Mouse (Mus musculus) left cerebral cortex, postnatal 36 days (tissue): ENCODE data around the gene Olfm3. TPM values are rescaled to one million over a fixed set of nuclear protein-coding genes. Genes with fewer than 3 reads are reported as not detected.

Source experiments
- DNase-seq, 2 experiments: peaks; one replicate each; pipeline ENCODE4 v3.0.0; 2021 to 2022; ENCODE audit warnings: low spot score in 2 of 2, mixed read lengths in 1 of 2
- intact Hi-C: fragments of 180-260 bp; cut with DNase I; formaldehyde crosslinking; loops from one replicate; pipeline ENCODE4 v1.15.1; 2025
- total RNA-seq, 2 experiments: library from RNA; stranded (reverse); gene quantifications; 2 replicates each; pipeline ENCODE4 v1.2.3; 2021

Olfm3 gene
- 10 to 100 TPM; 36.2 to 41.7 TPM for total RNA-seq

DNA sequence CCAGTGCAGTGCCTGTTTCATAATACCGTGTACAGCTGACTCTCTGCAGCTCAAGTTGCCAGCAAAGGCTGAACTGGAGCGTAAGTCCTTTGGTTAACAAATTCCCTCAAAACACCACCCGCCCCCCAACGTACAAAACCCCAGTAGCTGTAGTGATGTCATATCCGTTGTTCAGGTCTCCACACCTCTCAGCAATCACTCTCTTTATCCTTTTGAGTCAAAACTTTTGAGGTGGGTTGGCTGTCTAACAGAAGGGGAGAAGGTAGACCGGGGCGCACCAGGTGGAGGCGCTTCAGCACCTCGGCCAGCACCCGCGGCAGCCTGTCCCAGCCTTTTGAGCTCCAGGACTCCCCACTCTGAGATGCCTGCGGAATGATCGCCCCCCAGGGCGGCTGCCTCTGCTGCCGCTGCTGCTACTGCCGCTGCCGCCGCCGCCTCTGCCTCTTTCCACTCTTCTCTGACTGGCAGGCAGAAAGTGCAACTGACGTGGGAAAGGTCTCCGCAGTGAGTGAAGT, at the start of gene Olfm3:
Olfm3 (plus strand) TSS at position 155 of the 515 bp plus-strand sequence.
- peak; percentile 47 to 63 for DNase-seq
- intact Hi-C loops, result no loop called here

- DNase-seq, result no peak
- intact Hi-C loops, result no loop called here
These were observed 14.1 kb upstream of the Olfm3 start for GRCm38 (mm10) chr3:114889764-114890163.

DNA sequence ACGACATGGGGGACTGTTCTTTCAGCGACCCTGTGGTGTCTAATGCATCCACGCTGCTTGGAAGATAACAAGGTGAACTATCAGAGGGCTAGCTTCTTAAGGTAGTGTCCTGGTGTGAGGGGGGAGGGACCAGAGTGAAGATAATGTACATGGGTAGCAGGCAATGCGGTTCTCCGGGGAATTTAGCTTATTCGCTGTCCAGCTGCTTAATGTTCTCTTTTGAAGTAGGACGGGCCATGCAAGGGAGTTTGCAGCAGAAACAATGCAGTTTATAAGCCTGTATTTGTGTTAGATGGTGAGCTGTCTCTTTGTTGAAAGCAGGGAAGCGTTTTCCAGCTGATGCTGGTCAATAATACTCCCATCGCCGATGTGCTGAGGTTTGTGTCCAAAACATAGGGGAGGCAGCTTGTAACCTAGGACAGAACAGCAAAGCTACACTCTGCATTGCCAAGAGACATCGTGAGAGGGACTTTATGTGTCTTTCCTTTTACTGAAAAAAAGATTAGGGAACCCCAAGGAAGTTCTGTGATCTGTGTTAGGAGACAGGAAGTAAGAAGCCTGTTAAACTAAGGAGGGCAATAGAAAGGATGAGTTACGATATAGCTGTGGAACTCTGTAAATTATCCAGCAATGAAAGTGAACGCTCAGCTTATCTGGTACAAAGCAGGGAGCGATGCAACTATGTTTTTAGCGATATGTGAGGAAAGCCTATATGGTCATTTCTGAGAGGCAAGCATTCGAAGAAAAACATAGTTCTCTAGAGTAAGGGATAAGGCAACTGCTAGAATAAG, 950 bp downstream of the Olfm3 start:
- intact Hi-C loops, result no loop called here
- DNase-seq, result peak; percentile 15 to 18

DNA sequence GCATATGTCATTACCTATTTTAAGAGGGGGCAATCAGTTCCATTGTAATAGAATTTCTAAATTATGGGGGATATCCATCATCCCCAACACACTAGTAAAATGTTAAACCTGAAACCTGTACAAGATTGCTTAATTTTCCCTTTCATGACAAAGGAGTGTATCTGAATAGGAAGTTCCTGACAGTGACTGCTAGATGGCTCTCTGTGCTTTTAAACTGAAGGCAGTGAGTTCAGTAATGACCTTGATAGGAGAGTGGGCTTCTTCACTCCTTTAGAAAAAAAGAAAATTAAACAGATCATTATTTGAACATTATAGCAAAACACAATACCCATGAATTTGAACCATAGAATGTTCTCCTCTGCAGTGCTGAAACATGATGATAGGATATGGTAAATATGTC, 3.7 kb downstream of the Olfm3 start:
- DNase-seq, result no peak
- intact Hi-C loops, result no loop called here

DNA sequence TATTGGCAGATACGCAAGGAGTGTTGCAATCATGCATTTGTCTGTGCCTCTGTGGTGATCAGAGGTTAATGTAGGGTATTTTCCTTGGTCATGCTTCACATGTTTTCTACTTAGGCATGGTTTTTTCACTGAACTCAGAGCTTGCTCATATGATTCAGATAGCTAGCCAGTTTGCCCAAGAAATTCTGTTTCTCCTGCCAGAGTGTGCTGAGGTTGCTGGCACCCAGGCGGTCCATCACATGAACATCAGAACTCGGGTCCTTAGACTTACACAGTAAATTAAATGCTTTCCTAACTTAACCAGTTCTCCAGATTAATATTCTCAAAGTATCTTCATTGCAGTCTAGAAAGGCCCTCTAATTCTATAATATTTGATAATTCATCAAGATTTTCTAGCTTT, 5.0 kb downstream of the Olfm3 start:
- intact Hi-C loops, result no loop called here

GRCm38 (mm10) chr3:114920102-114920501, 16.2 kb downstream of the Olfm3 start:
- no peak for DNase-seq
- intact Hi-C loops, result no loop called here

More for the DNA sequence above, 5.0 kb downstream of the Olfm3 start:
- no peak for DNase-seq

- DNase-seq, result no peak
- intact Hi-C loops, result no loop called here
These were observed 25.7 kb downstream of the Olfm3 start for GRCm38 (mm10) chr3:114929605-114930004.

DNA sequence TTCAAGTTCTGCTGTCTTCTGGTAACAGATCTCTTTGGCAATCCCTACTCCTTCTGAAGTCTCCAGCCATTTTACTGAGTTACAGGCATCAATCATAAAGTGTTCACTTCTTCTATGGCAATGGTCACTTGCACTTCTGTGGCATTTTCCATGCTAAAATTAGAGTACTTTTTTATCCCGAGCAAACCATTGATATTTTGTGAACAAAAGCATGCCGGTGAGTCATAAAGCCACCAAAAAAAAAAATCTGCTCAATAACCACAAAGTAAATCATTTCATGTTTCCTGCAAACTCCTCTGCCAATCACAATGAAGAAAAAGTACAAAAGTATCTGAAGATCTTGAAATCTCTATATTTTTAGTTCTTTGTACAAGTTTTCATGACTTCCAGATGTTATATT, 26.5 kb downstream of the Olfm3 start:
- intact Hi-C loops, result no loop called here
- no peak for DNase-seq

- intact Hi-C loops, result no loop called here
- DNase-seq, result no peak
These were observed 26.9 kb downstream of the Olfm3 start for GRCm38 (mm10) chr3:114930796-114931195.

DNA sequence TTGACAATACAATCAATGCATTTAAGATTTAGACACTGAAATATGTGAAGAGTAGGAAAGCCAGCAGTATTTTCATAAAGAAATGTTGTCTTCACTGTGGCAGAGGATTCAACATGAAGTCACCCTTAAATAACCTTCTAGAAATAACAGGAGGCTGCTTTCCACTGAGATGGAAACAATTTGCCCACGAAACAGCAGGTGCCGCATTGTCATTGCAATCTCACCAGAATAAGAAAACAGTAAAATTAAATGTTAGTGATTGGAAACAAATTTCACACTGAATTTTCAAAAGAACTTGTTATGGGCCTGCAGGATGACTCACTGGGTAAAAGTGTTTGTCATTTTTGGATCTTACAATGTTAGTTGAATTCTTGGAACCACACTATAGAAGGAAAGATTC, 29.0 kb downstream of the Olfm3 start:
- intact Hi-C loops, result no loop called here
- DNase-seq, result no peak

- DNase-seq, result no peak
- intact Hi-C loops, result no loop called here
These were observed 51.0 kb downstream of the Olfm3 start for GRCm38 (mm10) chr3:114954904-114955303.

- DNase-seq, result no peak
- intact Hi-C loops, result no loop called here
These were observed 55.6 kb downstream of the Olfm3 start for GRCm38 (mm10) chr3:114959311-114959967.

DNA sequence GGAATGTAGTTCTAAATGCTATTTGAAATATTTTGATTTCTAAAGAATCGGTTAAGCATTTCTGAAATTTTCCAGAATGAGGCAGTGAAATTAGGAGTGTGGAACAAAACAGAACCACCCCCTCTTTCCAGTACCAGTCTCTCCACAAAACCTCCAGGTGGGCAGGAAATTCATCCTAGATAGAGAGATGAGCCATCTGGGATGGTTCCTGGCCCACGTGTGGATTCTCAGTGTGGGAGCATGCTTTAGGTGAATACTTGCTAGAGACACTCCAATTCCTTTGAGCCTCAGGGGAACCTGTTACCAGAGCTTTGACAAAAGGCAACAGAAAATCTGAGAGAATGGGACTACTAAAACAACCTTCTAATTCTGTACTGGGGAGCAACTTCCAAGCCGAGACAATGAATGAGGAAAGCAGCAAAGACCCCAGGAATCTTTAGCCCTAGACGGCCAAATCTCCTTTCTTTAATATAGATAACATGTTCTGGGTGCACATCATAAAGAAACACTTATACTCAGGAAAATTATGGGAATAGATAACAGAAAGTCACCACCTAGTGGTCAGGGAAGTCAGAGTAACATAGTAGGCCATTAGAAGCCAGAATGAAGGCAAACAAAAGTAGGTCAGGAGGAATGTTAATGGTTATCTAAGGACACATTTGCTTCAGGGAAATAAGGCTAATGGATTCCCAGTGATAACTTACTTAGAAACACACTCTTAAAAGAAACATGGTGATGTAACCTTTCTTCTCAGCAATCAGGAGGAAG, 58.6 kb downstream of the Olfm3 start:
- DNase-seq, result peak; percentile 14 to 21

GRCm38 (mm10) chr3:114971183-114971582, 67.3 kb downstream of the Olfm3 start:
- no peak for DNase-seq
- intact Hi-C loops, result no loop called here

More for the DNA sequence above, 58.6 kb downstream of the Olfm3 start:
- intact Hi-C loops, result no loop called here

GRCm38 (mm10) chr3:114972522-114972921, 68.6 kb downstream of the Olfm3 start:
- intact Hi-C loops, result no loop called here
- no peak for DNase-seq

GRCm38 (mm10) chr3:114990828-114991227, 87.0 kb downstream of the Olfm3 start:
- no peak for DNase-seq
- intact Hi-C loops, result no loop called here

DNA sequence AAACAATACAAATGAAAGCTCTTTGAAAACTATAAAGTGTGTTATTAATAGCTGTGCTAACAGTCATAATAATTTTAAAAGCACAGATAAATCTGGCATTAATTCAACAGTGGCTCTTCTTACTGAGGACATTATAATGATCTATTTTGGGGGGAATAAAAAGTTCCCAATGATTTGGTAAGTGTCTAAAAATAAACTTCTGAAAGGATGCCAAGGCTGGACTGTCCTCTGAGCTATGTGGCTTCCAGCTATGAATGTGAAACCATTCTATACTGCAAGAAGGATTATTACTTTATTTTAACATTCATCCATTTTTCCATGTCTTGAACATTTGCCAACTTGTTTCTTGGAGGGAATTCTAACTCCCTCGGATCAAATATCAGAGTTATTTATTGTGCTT, 92.1 kb downstream of the Olfm3 start:
- no peak for DNase-seq
- intact Hi-C loops, result no loop called here

DNA sequence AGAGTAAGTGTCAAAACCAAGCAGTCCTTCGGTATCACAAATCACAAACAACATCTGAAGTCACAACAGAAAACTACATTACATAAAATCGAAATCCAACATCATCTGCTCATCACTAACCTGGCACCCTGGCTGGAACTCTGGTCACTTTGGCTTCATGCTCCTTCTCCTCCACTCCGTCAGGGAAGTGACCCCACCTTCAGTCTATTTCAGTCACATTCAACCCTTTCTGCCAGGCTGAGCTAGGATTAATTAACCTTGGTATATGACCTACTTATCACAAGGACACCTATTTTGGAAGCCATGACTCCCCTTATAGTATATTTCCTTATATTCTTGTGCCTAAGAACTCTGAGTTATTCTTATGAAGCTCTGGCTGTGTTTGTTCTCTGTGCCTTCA, 123.7 kb downstream of the Olfm3 start:
- DNase-seq, result no peak
- intact Hi-C loops, result no loop called here

GRCm38 (mm10) chr3:115028046-115028445, 124.2 kb downstream of the Olfm3 start:
- no peak for DNase-seq
- intact Hi-C loops, result no loop called here

DNA sequence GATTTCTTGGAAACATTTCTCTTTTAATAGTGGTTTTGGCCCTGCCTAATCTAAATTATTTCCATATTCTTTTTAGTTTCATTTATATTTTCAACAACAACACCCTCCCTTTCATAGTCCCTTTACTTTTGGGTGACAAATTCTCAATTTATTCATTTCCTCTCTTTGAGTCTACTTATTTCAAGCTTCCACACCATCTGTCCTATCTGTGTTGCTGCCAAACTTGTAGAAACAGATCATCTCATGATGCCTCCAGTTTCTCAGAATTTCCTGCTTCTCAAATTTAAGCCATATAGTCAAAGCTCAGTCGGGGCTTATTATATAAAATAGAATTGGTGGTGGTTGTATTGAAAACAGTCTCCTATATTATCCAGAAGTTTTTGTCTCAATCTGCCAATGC, 124.7 kb downstream of the Olfm3 start:
- intact Hi-C loops, result no loop called here
- DNase-seq, result peak in 1 of 2 experiments; percentile 27
